Mouse (Mus musculus) CH12.LX (cell line): ENCODE data around the gene Vdac1. TPM values are rescaled to one million over a fixed set of nuclear protein-coding genes. Genes with fewer than 3 reads are reported as not detected.

Source experiments
- DNase-seq: peaks from one replicate; pipeline ENCODE4 v3.0.0-alpha.2; 2013; ENCODE audit errors: extremely low read depth
- H3K27ac ChIP-seq: 2 replicates; pipeline ENCODE4 v1.5.1; 2012; ENCODE audit warnings: low read depth, mild to moderate bottlenecking, control low read depth, moderate library complexity; ENCODE audit not compliant: insufficient read depth
- H3K27me3 ChIP-seq: replicated peaks from 2 replicates; pipeline ENCODE3; 2012; ENCODE audit warnings: inconsistent platforms
- H3K36me3 ChIP-seq, 2 experiments: replicated peaks in 1 of 2; 2 replicates each; pipeline versions ENCODE3 to v1.6.1; 2012; ENCODE audit warnings: inconsistent platforms in 1 of 2, low read length in 1 of 2, mild to moderate bottlenecking in 1 of 2, mixed read lengths in 1 of 2, moderate library complexity in 1 of 2; ENCODE audit not compliant: control insufficient read depth in 1 of 2, insufficient read depth in 1 of 2
- H3K4me1 ChIP-seq, 2 experiments: 2 replicates each; pipeline ENCODE4 v1.6.1; 2012; ENCODE audit warnings: inconsistent platforms in 1 of 2, moderate library complexity in 1 of 2; ENCODE audit not compliant: insufficient read depth in 2 of 2, control insufficient read depth in 1 of 2
- H3K4me2 ChIP-seq: 2 replicates; pipeline ENCODE4 v1.6.1; 2012; ENCODE audit warnings: low read depth, mild to moderate bottlenecking, control low read depth; ENCODE audit not compliant: poor library complexity, insufficient read depth, severe bottlenecking
- H3K4me3 ChIP-seq, 3 experiments: fragments of 150-350 bp in 1 of 3; sonication (generic) in 1 of 3; replicated peaks in 1 of 3; 2 replicates each; pipeline versions ENCODE3 to v1.5.1; 2011 to 2012; ENCODE audit warnings: low read depth in 2 of 3, low read length in 2 of 3, mild to moderate bottlenecking in 2 of 3, moderate library complexity in 2 of 3, control low read depth in 1 of 3, improper control_type of control experiment in 1 of 3, inconsistent platforms in 1 of 3, mixed read lengths in 1 of 3; ENCODE audit not compliant: poor library complexity in 1 of 3
- H3K79me2 ChIP-seq: replicated peaks from 2 replicates; pipeline ENCODE4 v1.6.1; 2012; ENCODE audit warnings: mild to moderate bottlenecking, moderate library complexity; ENCODE audit not compliant: control insufficient read depth, poor library complexity, insufficient read depth, severe bottlenecking; ENCODE audit errors: extremely low read depth
- H3K9ac ChIP-seq: 2 replicates; pipeline ENCODE4 v1.6.1; 2012; ENCODE audit warnings: low read depth, mild to moderate bottlenecking, control low read depth, moderate library complexity; ENCODE audit not compliant: insufficient read depth
- H3K9me3 ChIP-seq: replicated peaks from 2 replicates; pipeline ENCODE3; 2012; ENCODE audit warnings: low read length, inconsistent platforms, mixed read lengths
- BHLHE40 ChIP-seq: IDR thresholded peaks from 2 replicates; pipeline ENCODE4 v1.6.1; 2011; ENCODE audit warnings: mild to moderate bottlenecking, low read depth, low read length, improper control_type of control experiment
- CHD1 ChIP-seq: IDR thresholded peaks from 2 replicates; pipeline ENCODE4 v1.6.1; 2012; ENCODE audit warnings: low read depth, low read length, improper control_type of control experiment, inconsistent platforms
- CHD2 ChIP-seq: IDR thresholded peaks from 2 replicates; pipeline ENCODE4 v1.6.1; 2011; ENCODE audit warnings: low read length, improper control_type of control experiment
- CTCF ChIP-seq, 2 experiments: IDR thresholded peaks in 1 of 2; conservative IDR thresholded peaks in 1 of 2; 2 replicates each; pipeline ENCODE4 v1.5.1; 2011 to 2012; ENCODE audit warnings: low read depth in 2 of 2, low read length in 2 of 2, improper control_type of control experiment in 1 of 2, inconsistent platforms in 1 of 2, mild to moderate bottlenecking in 1 of 2, moderate library complexity in 1 of 2
- E2F4 ChIP-seq: IDR thresholded peaks from 2 replicates; pipeline ENCODE4 v1.6.1; 2011; ENCODE audit warnings: low read depth, low read length, improper control_type of control experiment; ENCODE audit not compliant: insufficient replicate concordance
- ELF1 ChIP-seq: IDR thresholded peaks from 2 replicates; pipeline ENCODE4 v1.6.1; 2014; ENCODE audit warnings: low read depth, mild to moderate bottlenecking, inconsistent platforms, low read length, improper control_type of control experiment
- GABPA ChIP-seq: IDR thresholded peaks from 2 replicates; pipeline ENCODE4 v1.6.1; 2012; ENCODE audit warnings: low read depth, low read length, improper control_type of control experiment, inconsistent platforms; ENCODE audit not compliant: insufficient replicate concordance
- JUN ChIP-seq: IDR thresholded peaks from 2 replicates; pipeline ENCODE4 v1.6.1; 2011; ENCODE audit warnings: low read depth, mild to moderate bottlenecking, low read length, improper control_type of control experiment, moderate library complexity; ENCODE audit not compliant: insufficient read depth
- MXI1 ChIP-seq: IDR thresholded peaks from 2 replicates; pipeline ENCODE4 v1.6.1; 2011; ENCODE audit warnings: mild to moderate bottlenecking, low read depth, low read length, improper control_type of control experiment
- MYC ChIP-seq: IDR thresholded peaks from 2 replicates; pipeline ENCODE4 v1.6.1; 2011; ENCODE audit warnings: low read depth, mild to moderate bottlenecking, improper control_type of control experiment, low read length
- NELFE ChIP-seq: IDR thresholded peaks from 2 replicates; pipeline ENCODE4 v1.6.1; 2011; ENCODE audit warnings: low read depth, low read length, improper control_type of control experiment
- NRF1 ChIP-seq: IDR thresholded peaks from 2 replicates; pipeline ENCODE4 v1.6.1; 2014; ENCODE audit warnings: low read depth, mild to moderate bottlenecking, inconsistent platforms, low read length, improper control_type of control experiment, moderate library complexity
- PAX5 ChIP-seq: IDR thresholded peaks from 2 replicates; pipeline ENCODE4 v1.6.1; 2012; ENCODE audit warnings: low read length, inconsistent platforms, mixed read lengths
- RAD21 ChIP-seq: IDR thresholded peaks from 2 replicates; pipeline ENCODE4 v1.6.1; 2011; ENCODE audit warnings: low read depth, mild to moderate bottlenecking, low read length, improper control_type of control experiment, moderate library complexity
- RCOR1 ChIP-seq: conservative IDR thresholded peaks from 2 replicates; pipeline ENCODE4 v1.6.1; 2012; ENCODE audit warnings: low read depth, mild to moderate bottlenecking, inconsistent platforms, low read length, improper control_type of control experiment
- TCF12 ChIP-seq: IDR thresholded peaks from 2 replicates; pipeline ENCODE4 v1.6.1; 2014; ENCODE audit warnings: low read depth, mild to moderate bottlenecking, inconsistent platforms, low read length, improper control_type of control experiment
- UBTF ChIP-seq: IDR thresholded peaks from 2 replicates; pipeline ENCODE4 v1.6.1; 2012; ENCODE audit warnings: low read depth, mild to moderate bottlenecking, inconsistent platforms, low read length, improper control_type of control experiment, moderate library complexity
- USF1 ChIP-seq: IDR thresholded peaks from 2 replicates; pipeline ENCODE4 v1.6.1; 2014; ENCODE audit warnings: low read depth, mild to moderate bottlenecking, inconsistent platforms, low read length, improper control_type of control experiment
- ZC3H11A ChIP-seq: IDR thresholded peaks from 2 replicates; pipeline ENCODE4 v1.6.1; 2012; ENCODE audit warnings: low read depth, mild to moderate bottlenecking, inconsistent platforms, low read length, improper control_type of control experiment
- ZKSCAN1 ChIP-seq: IDR thresholded peaks from 2 replicates; pipeline ENCODE4 v1.6.1; 2012; ENCODE audit warnings: low read depth, inconsistent platforms, low read length, improper control_type of control experiment, borderline replicate concordance
- ZNF384 ChIP-seq: IDR thresholded peaks from 2 replicates; pipeline ENCODE4 v1.6.1; 2012; ENCODE audit warnings: low read depth, low read length, improper control_type of control experiment, inconsistent platforms
- dilution Hi-C: fragments of 300-500 bp; cut with MboI; formaldehyde crosslinking; loops from 2 replicates; pipeline ENCODE4 v1.14.3; 2020; ENCODE audit warnings: low sequenced_read_pairs; ENCODE audit not compliant: extremely low pct_unique_long_range_greater_than_20kb, extremely low pct_ligation_motif_present
- in situ Hi-C: fragments of 300-500 bp; cut with MboI; formaldehyde crosslinking; loops from 3 replicates; pipeline ENCODE4 v1.14.3; 2019; ENCODE audit warnings: low sequenced_read_pairs, low pct_ligation_motif_present, low pct_unique_long_range_greater_than_20kb, mixed read lengths
- polyA plus RNA-seq: library from polyadenylated mRNA; unstranded; fragments of >175 nt; gene quantifications from 2 replicates; pipeline ENCODE4 v1.2.1, GENCODE M21; 2012; ENCODE audit warnings: low read depth; ENCODE audit not compliant: insufficient read length
- total RNA-seq, 2 experiments: library from RNA; depleted of rRNA; stranded (reverse); fragments of 300-350 nt in 1 of 2; fragments of >200 nt in 1 of 2; gene quantifications; 2 replicates each; pipeline ENCODE4 v1.2.3; 2012 to 2014

Vdac1 gene
- total and polyA plus RNA-seq, 3 experiments = 204 to 315 (median 289) TPM

DNA sequence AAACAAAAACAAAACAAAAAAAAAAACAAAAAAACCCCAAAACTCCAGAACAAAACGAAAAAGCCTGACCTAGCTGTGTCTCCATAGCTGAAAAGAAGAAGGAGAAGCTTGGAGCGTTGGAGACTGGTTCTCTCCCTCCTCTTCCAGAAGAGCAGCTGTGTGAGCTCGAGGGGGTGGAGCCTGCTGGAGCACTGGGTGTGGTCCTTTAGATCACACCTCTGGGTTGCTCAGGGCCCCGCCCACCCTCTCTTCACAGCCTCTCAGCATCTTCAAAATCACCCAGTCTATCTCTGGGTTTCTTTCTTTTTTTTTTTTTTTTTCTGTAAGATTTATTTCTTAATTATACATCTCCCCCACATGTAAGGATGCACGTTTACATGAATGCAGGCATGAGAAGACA is 58.6 kb downstream of the Vdac1 start:
- no peaks in the 10 kb centered on the region for H3K4me1 ChIP-seq
- TF ChIP-seq USF1 (no peak), RAD21 (no peak), GABPA (no peak), ZNF384 (no peak), ZKSCAN1 (no peak), TCF12 (no peak), MXI1 (no peak), RCOR1 (no peak), E2F4 (no peak), JUN (no peak), ZC3H11A (no peak), BHLHE40 (no peak), UBTF (no peak), NRF1 (no peak), MYC (no peak), CHD1 (no peak), CHD2 (no peak), CTCF (conservative IDR thresholded peaks at IDR 0.05 in 1 of 2, IDR thresholded peaks at IDR 0.05 in 1 of 2; ENCODE audit: low read depth in 2 of 2, low read length in 2 of 2) (no peak)
- DNase-seq = peak; percentile 44
- H3K27ac ChIP-seq = no peak overlapping the region
- H3K27me3 ChIP-seq = peaks cover 44% of the 10 kb centered on the region
- H3K4me2 ChIP-seq = no peak overlapping the region
- H3K36me3 ChIP-seq = no peaks in the 10 kb centered on the region
- H3K9ac ChIP-seq = no peak overlapping the region
- H3K4me3 ChIP-seq = no peak overlapping the region
- in situ Hi-C loops (loop anchor here (25.0 kb wide), 1 partner anchor 843 kb away; no protein-coding TSS in a partner anchor), dilution Hi-C loops (no loop called here)
- H3K9me3 ChIP-seq = no peaks in the 10 kb centered on the region
- no peaks in the 10 kb centered on the region for H3K79me2 ChIP-seq

GRCm38 (mm10) chr11:52419861-52420260 is 59.2 kb downstream of the Vdac1 start:
- Histone ChIP-seq H3K9ac (no peak overlapping the region), H3K27me3 (peaks cover 48% of the 10 kb centered on the region), H3K27ac (no peak overlapping the region), H3K36me3 (no peaks in the 10 kb centered on the region), H3K4me3 (no peak overlapping the region), H3K4me2 (no peak overlapping the region), H3K4me1 (no peaks in the 10 kb centered on the region), H3K9me3 (no peaks in the 10 kb centered on the region), H3K79me2 (no peaks in the 10 kb centered on the region)
- dilution Hi-C loops = no loop called here
- no peak for DNase-seq
- TF ChIP-seq NELFE (no peak), UBTF (no peak), ELF1 (no peak), JUN (no peak), PAX5 (no peak)
- in situ Hi-C loops = loop anchor here (25.0 kb wide), 1 partner anchor 842 kb away; no protein-coding TSS in a partner anchor
